ENCODE assay signal across 9 mouse cellular contexts in genomic region chr17:36110641-36111509, GRCm38 (mm10). TPM values are rescaled to one million over a fixed set of nuclear protein-coding genes. Genes with fewer than 3 reads are reported as not detected.
A peak's percentile ranks its signal among the peaks of the same experiment; 100 is the strongest.
DNase-seq lines count a peak whose midpoint lies in the region; ATAC-seq and TF ChIP-seq lines count a peak whose summit lies in the region.
"Not testable (repeated sequence)": the region's sequence is repeated elsewhere in the genome, so short reads cannot be mapped to it uniquely, and the experiment has no call there.
"Had no signal": no experiment of that assay in that cellular context is flagged by ENCODE, and none has a peak within 500 bp of the region (broad histone marks: within the 10 kb centered on the region; RNA-seq: fewer than 3 reads in every experiment).

No protein-coding gene starts in this region.

- not testable (repeated sequence) for H3K9ac ChIP-seq in heart, embryonic 15.5 days; liver, embryonic 12.5 days
- peak overlapping the region; percentile 24; the same call in 1 of the 2 replicates for H3K9ac ChIP-seq in midbrain, embryonic 12.5 days (replicated peaks)

- not testable (repeated sequence) for H3K4me1 ChIP-seq in erythroblast, embryonic 14.5 days (ENCODE audit: control insufficient read depth); heart, embryonic 15.5 days (replicated peaks); liver, embryonic 12.5 days; midbrain, embryonic 12.5 days

- H3K27me3 ChIP-seq in erythroblast, embryonic 14.5 days (ENCODE audit: control insufficient read depth) = not testable (repeated sequence)
- H3K27me3 ChIP-seq in heart, embryonic 15.5 days = peaks cover 44% of the 10 kb centered on the region
- H3K27me3 ChIP-seq in liver, embryonic 12.5 days (replicated peaks) = peaks cover 52% of the 10 kb centered on the region
- H3K27me3 ChIP-seq in midbrain, embryonic 12.5 days = peaks cover 35% of the 10 kb centered on the region

- H3K9me3 ChIP-seq in erythroblast, embryonic 14.5 days (ENCODE audit: control insufficient read depth, low read length); heart, embryonic 15.5 days (replicated peaks); liver, embryonic 12.5 days (replicated peaks); midbrain, embryonic 12.5 days: not testable (repeated sequence)

- not testable (repeated sequence) for H3K27ac ChIP-seq in heart, embryonic 15.5 days; liver, embryonic 12.5 days; midbrain, embryonic 12.5 days (replicated peaks)

- TF ChIP-seq CTCF in brain, embryonic 14.5 days (IDR thresholded peaks at IDR 0.05; ENCODE audit: borderline replicate concordance, extremely low read depth, insufficient read depth, insufficient read length) = 0 out of 2 replicates have a peak, but pooled peaks have one; percentile 2

- not testable (repeated sequence) for TF ChIP-seq POLR2A in brain, embryonic 14.5 days (IDR thresholded peaks at IDR 0.05; ENCODE audit: borderline replicate concordance, extremely low read depth, insufficient read depth, insufficient read length, poor library complexity, severe bottlenecking)

- H3K4me3 ChIP-seq in erythroblast, embryonic 14.5 days (replicated peaks) = peak overlapping the region; percentile 60
- peak overlapping the region; percentile 43 for H3K4me3 ChIP-seq in heart, embryonic 15.5 days
- peak overlapping the region; percentile 29 for H3K4me3 ChIP-seq in liver, embryonic 12.5 days
- peak overlapping the region; percentile 45 for H3K4me3 ChIP-seq in midbrain, embryonic 12.5 days

- WGBS in heart, embryonic 15.5 days = 2% methylated on average over 57 of the region's 57 CpGs
- 2% methylated on average over 57 of the region's 57 CpGs for WGBS in liver, embryonic 12.5 days (ENCODE audit: insufficient replicate concordance)
- 1% methylated on average over 57 of the region's 57 CpGs for WGBS in midbrain, embryonic 12.5 days

- peak; percentile 34 for DNase-seq in A20 (ENCODE audit: low read depth, low spot score)
- peak; percentile 7 for DNase-seq in brain, embryonic 14.5 days (ENCODE audit: low read depth)
- peak; percentile 37 for DNase-seq in kidney, adult 9 months
- peak; percentile 32 for DNase-seq in right cerebral cortex, postnatal 25 days

- not testable (repeated sequence) for H3K36me3 ChIP-seq in erythroblast, embryonic 14.5 days (ENCODE audit: control insufficient read depth); heart, embryonic 15.5 days; liver, embryonic 12.5 days; midbrain, embryonic 12.5 days

- not testable (repeated sequence) for ATAC-seq in heart, embryonic 15.5 days (replicated peaks; ENCODE audit: insufficient number of reproducible peaks, insufficient read depth, low FRiP score, low read depth)
- ATAC-seq in liver, embryonic 12.5 days = peak; percentile 59; the same call in 1 of the 2 replicates
- peak; percentile 66 for ATAC-seq in midbrain, embryonic 12.5 days (ENCODE audit: low FRiP score, low read depth)

- H3K4me2 ChIP-seq in heart, embryonic 15.5 days = peak overlapping the region; percentile 74
- peak overlapping the region; percentile 63 for H3K4me2 ChIP-seq in liver, embryonic 12.5 days
- peak overlapping the region; percentile 75 for H3K4me2 ChIP-seq in midbrain, embryonic 12.5 days (replicated peaks)

RNA-seq across cellular contexts. Expression of gene Gm19684, which starts 10.6 kb away (rescaled TPM):
- not detected in 2 replicates for polyA plus RNA-seq in brain, embryonic 14.5 days (2012; rRNA removed)
- not detected in 2 replicates for polyA plus RNA-seq in erythroblast, embryonic 14.5 days (2012)
- polyA plus RNA-seq in heart, embryonic 15.5 days (2015; fragmentation: Nextera tagmentation; extraction: Ambion mirVana) = not detected in 2 replicates
- not detected in 2 replicates for polyA plus RNA-seq in liver, embryonic 12.5 days (2016; fragmentation: Nextera tagmentation; extraction: Ambion mirVana)
- not detected in 2 replicates for polyA plus RNA-seq in midbrain, embryonic 12.5 days (2016; fragmentation: Nextera tagmentation; extraction: Ambion mirVana)

RNA-seq across cellular contexts. Expression of gene Gm7030, which starts 18.4 kb away (rescaled TPM):
- not detected in 2 replicates for polyA plus RNA-seq in brain, embryonic 14.5 days (2012; rRNA removed)
- 0.08 TPM in 1 of 2 replicates, not detected in the other for polyA plus RNA-seq in erythroblast, embryonic 14.5 days (2012)
- polyA plus RNA-seq in heart, embryonic 15.5 days (2015; fragmentation: Nextera tagmentation; extraction: Ambion mirVana) = not detected in 2 replicates
- not detected in 2 replicates for polyA plus RNA-seq in liver, embryonic 12.5 days (2016; fragmentation: Nextera tagmentation; extraction: Ambion mirVana)
- not detected in 2 replicates for polyA plus RNA-seq in midbrain, embryonic 12.5 days (2016; fragmentation: Nextera tagmentation; extraction: Ambion mirVana)
- polyA plus RNA-seq: frontal cortex, adult 2 months had no signal

RNA-seq across cellular contexts. Expression of gene Gm11127, which starts 52.7 kb away (rescaled TPM):
- polyA plus RNA-seq in brain, embryonic 14.5 days (2012; rRNA removed) = 0.06 TPM in 1 of 2 replicates, not detected in the other
- 0.07 TPM in 1 of 2 replicates, not detected in the other for polyA plus RNA-seq in erythroblast, embryonic 14.5 days (2012)
- polyA plus RNA-seq in heart, embryonic 15.5 days (2015; fragmentation: Nextera tagmentation; extraction: Ambion mirVana) = 0.13 TPM in 1 of 2 replicates, not detected in the other
- not detected in 2 replicates for polyA plus RNA-seq in liver, embryonic 12.5 days (2016; fragmentation: Nextera tagmentation; extraction: Ambion mirVana)
- polyA plus RNA-seq in midbrain, embryonic 12.5 days (2016; fragmentation: Nextera tagmentation; extraction: Ambion mirVana) = not detected in 2 replicates

RNA-seq across cellular contexts. Expression of gene Gm8909, which starts 57.5 kb away (rescaled TPM):
- polyA plus RNA-seq in brain, embryonic 14.5 days (2012; rRNA removed) = 0.16 TPM in 1 of 2 replicates, not detected in the other
- not detected in 2 replicates for polyA plus RNA-seq in erythroblast, embryonic 14.5 days (2012)
- 0.84 and 1.8 TPM in 2 replicates for polyA plus RNA-seq in heart, embryonic 15.5 days (2015; fragmentation: Nextera tagmentation; extraction: Ambion mirVana)
- not detected in 2 replicates for polyA plus RNA-seq in liver, embryonic 12.5 days (2016; fragmentation: Nextera tagmentation; extraction: Ambion mirVana)
- polyA plus RNA-seq in midbrain, embryonic 12.5 days (2016; fragmentation: Nextera tagmentation; extraction: Ambion mirVana) = not detected in 2 replicates
- polyA plus RNA-seq: frontal cortex, adult 2 months had no signal
